Mouse (Mus musculus) liver, adult 2 months (tissue): ENCODE results near the gene Gabbr2.

ENCODE experiments used
- CTCF ChIP-seq: fragments of 200-500 bp; IDR thresholded peaks from 2 replicates; pipeline ENCODE4 v1.5.1; 2011; ENCODE audit warnings: low read depth, low read length, control low read depth
- POLR2A ChIP-seq: fragments of 200-500 bp; IDR thresholded peaks from 2 replicates; pipeline ENCODE4 v1.6.1; 2011; ENCODE audit warnings: low read length, control low read depth; ENCODE audit not compliant: insufficient read depth; ENCODE audit errors: extremely low read depth

DNA sequence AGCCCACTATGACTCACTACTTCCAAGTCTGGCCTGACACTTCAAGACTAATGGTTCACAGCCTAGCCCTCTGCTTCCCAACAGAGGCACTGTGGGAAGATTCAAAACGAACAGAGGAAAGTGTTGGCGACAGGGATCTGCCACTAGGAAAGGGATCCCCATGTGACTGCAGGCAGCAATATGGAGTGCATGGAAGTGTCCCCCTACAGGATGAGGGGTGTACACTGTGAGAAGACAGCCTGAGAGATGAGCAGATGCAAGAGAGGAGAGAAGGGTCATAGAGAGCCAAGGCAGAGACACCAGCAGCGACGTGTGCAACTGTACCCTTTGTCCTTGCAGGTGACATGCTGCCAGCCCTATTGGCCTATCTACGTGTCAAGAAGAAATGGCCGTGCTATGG lies 32.3 kb upstream of the Gabbr2 start:
- TF ChIP-seq POLR2A (no peak), CTCF (no peak)
